Mouse (Mus musculus) heart, adult 2 months (tissue): ENCODE measurements at regions not wholly inside any gene's neighbourhood (a gene's known extent, or its start where the extent isn't known, plus 50 kb on each side); places are given as distances from the start of the nearest gene placed in this dataset.

Experiments
- CTCF ChIP-seq: fragments of 200-600 bp; IDR thresholded peaks from 2 replicates; pipeline ENCODE4 v1.8.1; 2022; ENCODE audit warnings: antibody characterized with exemption, mild to moderate bottlenecking, moderate library complexity
- EP300 ChIP-seq: fragments of 200-500 bp; IDR thresholded peaks from 2 replicates; pipeline ENCODE4 v1.6.1; 2011; ENCODE audit warnings: low read depth, low read length, control low read depth; ENCODE audit not compliant: insufficient read depth
- POLR2A ChIP-seq: fragments of 200-500 bp; IDR thresholded peaks from 2 replicates; pipeline ENCODE4 v1.6.1; 2011; ENCODE audit warnings: mild to moderate bottlenecking, low read depth, low read length, control low read depth; ENCODE audit not compliant: insufficient read depth

- no peak for TF ChIP-seq CTCF
- TF ChIP-seq EP300, result no peak
- no peak for TF ChIP-seq POLR2A
Observed at GRCm38 (mm10) chr14:105359829-105360228, 101.5 kb downstream of the Ndfip2 start.
